Mouse (Mus musculus) heart, postnatal 10 days (tissue): ENCODE measurements around the gene Sec1. TPM values are rescaled to one million over a fixed set of nuclear protein-coding genes. Genes with fewer than 3 reads are reported as not detected.
A peak's percentile ranks its signal among the peaks of the same experiment; 100 is the strongest.

Experiments used
- DNase-seq, 2 experiments: peaks; one replicate each; pipeline ENCODE4 v3.0.0; 2021
- intact Hi-C: fragments of 180-260 bp; cut with DNase I; formaldehyde crosslinking; loops from one replicate; pipeline ENCODE4 v1.15.1; 2025
- total RNA-seq, 2 experiments: library from RNA; stranded (reverse); gene quantifications; 2 replicates each; pipeline ENCODE4 v1.2.3; 2021

The Sec1 gene
- total RNA-seq, 2 experiments from 2014 or later: 0.22 TPM; not detected in 1

GRCm38 (mm10) chr7:45718331-45718730 lies 24.1 kb upstream of the Sec1 start:
- DNase-seq: no peak
- intact Hi-C loops: loop anchor here (5.0 kb wide), 1 partner anchor 204 kb away; the partner anchor contains the start of genes Ccdc114 and Emp3

GRCm38 (mm10) chr7:45717918-45718297 lies 23.7 kb upstream of the Sec1 start, which contains the start of gene Sphk2:
Gene Sphk2 (minus strand): TSS chr7:45718002.
- peak; percentile 98 to 99 for DNase-seq
- intact Hi-C loops: loop anchor here (5.0 kb wide), 1 partner anchor 204 kb away; the partner anchor contains the start of genes Ccdc114 and Emp3

- no peak for DNase-seq
- intact Hi-C loops: loop anchor here (5.0 kb wide), 1 partner anchor 205 kb away; the partner anchor contains the start of genes Ccdc114 and Emp3
Measured at GRCm38 (mm10) chr7:45716952-45717917, 23.0 kb upstream of the Sec1 start.

GRCm38 (mm10) chr7:45716460-45716857 lies 22.3 kb upstream of the Sec1 start:
- no peak for DNase-seq

GRCm38 (mm10) chr7:45715741-45716459 lies 21.7 kb upstream of the Sec1 start:
- intact Hi-C loops: loop anchor here (5.0 kb wide), 1 partner anchor 206 kb away; the partner anchor contains the start of genes Ccdc114 and Emp3
- DNase-seq: no peak

More at GRCm38 (mm10) chr7:45716460-45716857, 22.3 kb upstream of the Sec1 start:
- intact Hi-C loops: loop anchor here (5.0 kb wide), 1 partner anchor 206 kb away; the partner anchor contains the start of genes Ccdc114 and Emp3

GRCm38 (mm10) chr7:45715090-45715708 lies 21.0 kb upstream of the Sec1 start, which contains the start of gene Rpl18:
Gene Rpl18 (plus strand): TSS chr7:45715457.
- peak; percentile 98 to 99 for DNase-seq
- intact Hi-C loops: loop anchor here (5.0 kb wide), 1 partner anchor 207 kb away; the partner anchor contains the start of genes Ccdc114 and Emp3

- intact Hi-C loops: loop anchor here (5.0 kb wide), 1 partner anchor 208 kb away; the partner anchor contains the start of genes Ccdc114 and Emp3
- DNase-seq: no peak
Measured at GRCm38 (mm10) chr7:45714630-45715089, 20.5 kb upstream of the Sec1 start.

- DNase-seq: no peak
- intact Hi-C loops: no loop called here
Measured at GRCm38 (mm10) chr7:45713881-45714520, 19.8 kb upstream of the Sec1 start.

- intact Hi-C loops: no loop called here
- DNase-seq: no peak
Measured at GRCm38 (mm10) chr7:45713396-45713795, 19.2 kb upstream of the Sec1 start.

GRCm38 (mm10) chr7:45712022-45712757 lies 18.0 kb upstream of the Sec1 start:
- DNase-seq: peak; percentile 49 to 50
- intact Hi-C loops: no loop called here

GRCm38 (mm10) chr7:45711316-45712021 lies 17.3 kb upstream of the Sec1 start:
- no peak for DNase-seq
- intact Hi-C loops: no loop called here

GRCm38 (mm10) chr7:45710477-45711191 lies 16.4 kb upstream of the Sec1 start:
- intact Hi-C loops: no loop called here
- DNase-seq: no peak

- DNase-seq: no peak
- intact Hi-C loops: no loop called here
Measured at GRCm38 (mm10) chr7:45709677-45710355, 15.6 kb upstream of the Sec1 start.

GRCm38 (mm10) chr7:45709036-45709435 lies 14.8 kb upstream of the Sec1 start:
- intact Hi-C loops: no loop called here

GRCm38 (mm10) chr7:45708221-45708761 lies 14.1 kb upstream of the Sec1 start:
- intact Hi-C loops: no loop called here
- peak; percentile 57 to 68 for DNase-seq

More at GRCm38 (mm10) chr7:45709036-45709435, 14.8 kb upstream of the Sec1 start:
- no peak for DNase-seq

- intact Hi-C loops: no loop called here
Measured at GRCm38 (mm10) chr7:45707375-45707967, 13.3 kb upstream of the Sec1 start.

More at GRCm38 (mm10) chr7:45707375-45707967, 13.3 kb upstream of the Sec1 start:
- peak; percentile 98 to 99 for DNase-seq
